Mouse (Mus musculus): ENCODE data around the gene Tmco3. TPM values are rescaled to one million over a fixed set of nuclear protein-coding genes. Genes with fewer than 3 reads are reported as not detected.

The Tmco3 gene
- polyA plus RNA-seq, 1 experiment, result 11.5 TPM

DNA sequence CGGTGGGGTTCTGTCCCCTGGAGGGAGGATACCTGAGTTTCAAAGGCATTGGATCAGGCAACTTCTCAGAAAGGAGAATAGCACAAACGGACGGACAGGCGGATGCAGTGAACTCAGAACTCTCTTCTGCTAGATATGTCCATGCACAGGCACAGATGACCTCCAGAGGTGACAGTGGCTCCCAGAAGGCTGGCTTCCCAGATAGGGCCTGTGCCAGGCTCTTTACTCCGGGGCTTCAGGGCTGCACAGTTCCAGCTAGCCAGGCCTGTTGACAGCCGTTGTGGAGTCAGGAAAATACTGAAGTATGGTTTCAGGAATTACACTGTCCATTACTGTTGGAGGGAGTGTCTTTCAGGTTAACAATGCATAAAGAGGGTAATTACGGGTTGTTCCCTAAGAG is 62.1 kb downstream of the Tmco3 start:
- no peak for TF ChIP-seq POLR2A (IDR thresholded peaks at IDR 0.05; ENCODE audit: control insufficient read depth, low read depth, low read length)

DNA sequence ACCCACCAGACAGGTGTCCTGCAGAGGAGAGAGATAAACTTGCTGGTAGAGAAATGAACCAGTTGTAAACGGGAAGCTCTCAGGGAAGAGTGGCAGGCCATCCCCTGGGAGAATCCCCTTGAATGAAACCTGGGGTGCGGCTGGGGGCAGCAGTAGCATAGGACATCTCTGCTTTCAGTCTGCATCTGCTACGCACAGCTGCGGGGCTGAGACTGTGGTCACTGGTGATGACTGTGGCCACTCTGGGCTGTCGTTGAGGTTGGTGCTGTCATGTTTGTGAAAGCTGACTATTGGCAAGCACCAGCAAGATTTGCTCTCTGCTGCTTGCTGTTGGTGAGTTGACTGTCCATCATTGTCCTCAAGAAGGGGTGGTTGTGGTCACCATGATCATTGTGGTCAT is 63.6 kb downstream of the Tmco3 start:
- Histone ChIP-seq H3K4me1 (ENCODE audit: control insufficient read depth, insufficient read depth, low read length) (no peaks in the 10 kb centered on the region), H3K4me3 (ENCODE audit: control insufficient read depth, low read depth, low read length) (no peak overlapping the region), H3K27ac (ENCODE audit: control insufficient read depth, insufficient read depth, low read depth, low read length) (no peak overlapping the region), H3K27me3 (ENCODE audit: control insufficient read depth, insufficient read depth, low read length) (no peaks in the 10 kb centered on the region), H3K36me3 (ENCODE audit: control insufficient read depth, insufficient read depth, low read length) (peaks cover 4% of the 10 kb centered on the region)
- no peak for TF ChIP-seq CTCF (IDR thresholded peaks at IDR 0.05; ENCODE audit: control insufficient read depth, insufficient read depth, insufficient replicate concordance, low read depth, low read length)
- no peak for TF ChIP-seq POLR2A (IDR thresholded peaks at IDR 0.05; ENCODE audit: control insufficient read depth, low read depth, low read length)

More for the DNA sequence above, 62.1 kb downstream of the Tmco3 start:
- no peaks in the 10 kb centered on the region for H3K4me1 ChIP-seq (ENCODE audit: control insufficient read depth, insufficient read depth, low read length)
- no peak overlapping the region for H3K27ac ChIP-seq (ENCODE audit: control insufficient read depth, insufficient read depth, low read depth, low read length)
- peaks cover 2% of the 10 kb centered on the region; the same call in 1 of the 2 replicates for H3K36me3 ChIP-seq (ENCODE audit: control insufficient read depth, insufficient read depth, low read length)
- no peaks in the 10 kb centered on the region for H3K27me3 ChIP-seq (ENCODE audit: control insufficient read depth, insufficient read depth, low read length)
- no peak overlapping the region for H3K4me3 ChIP-seq (ENCODE audit: control insufficient read depth, low read depth, low read length)

- TF ChIP-seq POLR2A (IDR thresholded peaks at IDR 0.05; ENCODE audit: control insufficient read depth, low read depth, low read length) (no peak), CTCF (IDR thresholded peaks at IDR 0.05; ENCODE audit: control insufficient read depth, insufficient read depth, insufficient replicate concordance, low read depth, low read length) (no peak)
- H3K36me3 ChIP-seq (ENCODE audit: control insufficient read depth, insufficient read depth, low read length), result peaks cover 4% of the 10 kb centered on the region
These were observed 64.6 kb downstream of the Tmco3 start for GRCm38 (mm10) chr8:13352601-13353000.

DNA sequence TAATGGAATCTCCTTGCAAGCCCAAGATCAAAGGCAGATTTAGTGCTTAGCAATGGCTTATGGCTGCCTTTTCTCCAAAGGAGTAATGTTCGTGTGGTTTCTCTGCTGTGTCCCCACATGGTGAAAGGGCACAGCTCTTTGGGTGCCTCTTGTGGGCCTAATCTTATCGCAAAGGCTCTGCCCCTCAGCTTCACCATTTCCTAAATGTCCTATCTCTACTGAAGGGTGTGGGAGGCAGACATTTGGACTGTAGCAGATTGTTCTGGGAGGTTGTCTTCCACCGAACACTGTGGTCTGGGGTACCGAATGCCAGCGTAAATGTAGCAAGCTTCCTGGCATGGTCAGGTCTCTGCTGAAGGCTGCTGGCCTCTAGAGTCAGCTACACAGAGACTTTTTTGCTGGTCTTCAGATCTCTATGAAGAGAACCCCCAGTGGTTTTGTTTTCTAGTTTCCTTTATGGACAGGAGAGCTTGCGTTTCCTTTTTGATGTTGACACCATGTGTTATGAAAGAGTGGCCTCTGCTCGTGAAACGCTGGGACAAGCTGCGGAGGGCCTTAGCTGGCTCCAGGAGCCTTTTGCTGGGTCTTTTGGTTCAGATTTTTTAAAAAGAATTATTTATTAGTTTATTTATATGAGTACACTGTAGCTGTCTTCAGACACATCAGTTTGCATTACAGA is 65.3 kb downstream of the Tmco3 start:
- H3K36me3 ChIP-seq (ENCODE audit: control insufficient read depth, insufficient read depth, low read length), result peaks cover 5% of the 10 kb centered on the region
- H3K27ac ChIP-seq (ENCODE audit: control insufficient read depth, insufficient read depth, low read depth, low read length), result no peak overlapping the region
- H3K27me3 ChIP-seq (ENCODE audit: control insufficient read depth, insufficient read depth, low read length), result no peaks in the 10 kb centered on the region
- no peak for TF ChIP-seq CTCF (IDR thresholded peaks at IDR 0.05; ENCODE audit: control insufficient read depth, insufficient read depth, insufficient replicate concordance, low read depth, low read length)
- TF ChIP-seq POLR2A (IDR thresholded peaks at IDR 0.05; ENCODE audit: control insufficient read depth, low read depth, low read length), result no peak
- no peaks in the 10 kb centered on the region for H3K4me1 ChIP-seq (ENCODE audit: control insufficient read depth, insufficient read depth, low read length)
- H3K4me3 ChIP-seq (ENCODE audit: control insufficient read depth, low read depth, low read length), result no peak overlapping the region

More at GRCm38 (mm10) chr8:13352601-13353000, 64.6 kb downstream of the Tmco3 start:
- H3K4me3 ChIP-seq (ENCODE audit: control insufficient read depth, low read depth, low read length), result no peak overlapping the region
- no peaks in the 10 kb centered on the region for H3K4me1 ChIP-seq (ENCODE audit: control insufficient read depth, insufficient read depth, low read length)
- no peaks in the 10 kb centered on the region for H3K27me3 ChIP-seq (ENCODE audit: control insufficient read depth, insufficient read depth, low read length)
- H3K27ac ChIP-seq (ENCODE audit: control insufficient read depth, insufficient read depth, low read depth, low read length), result no peak overlapping the region

- Histone ChIP-seq H3K4me3 (ENCODE audit: control insufficient read depth, low read depth, low read length) (no peak overlapping the region), H3K4me1 (ENCODE audit: control insufficient read depth, insufficient read depth, low read length) (no peaks in the 10 kb centered on the region), H3K36me3 (ENCODE audit: control insufficient read depth, insufficient read depth, low read length) (peaks cover 5% of the 10 kb centered on the region), H3K27me3 (ENCODE audit: control insufficient read depth, insufficient read depth, low read length) (no peaks in the 10 kb centered on the region), H3K27ac (ENCODE audit: control insufficient read depth, insufficient read depth, low read depth, low read length) (no peak overlapping the region)
- no peak for TF ChIP-seq POLR2A (IDR thresholded peaks at IDR 0.05; ENCODE audit: control insufficient read depth, low read depth, low read length)
- TF ChIP-seq CTCF (IDR thresholded peaks at IDR 0.05; ENCODE audit: control insufficient read depth, insufficient read depth, insufficient replicate concordance, low read depth, low read length), result no peak
These were observed 65.9 kb downstream of the Tmco3 start for GRCm38 (mm10) chr8:13353883-13354282.

- no peaks in the 10 kb centered on the region for H3K4me1 ChIP-seq (ENCODE audit: control insufficient read depth, insufficient read depth, low read length)
- TF ChIP-seq CTCF (IDR thresholded peaks at IDR 0.05; ENCODE audit: control insufficient read depth, insufficient read depth, insufficient replicate concordance, low read depth, low read length) (no peak), POLR2A (IDR thresholded peaks at IDR 0.05; ENCODE audit: control insufficient read depth, low read depth, low read length) (no peak)
- no peak overlapping the region for H3K27ac ChIP-seq (ENCODE audit: control insufficient read depth, insufficient read depth, low read depth, low read length)
- H3K36me3 ChIP-seq (ENCODE audit: control insufficient read depth, insufficient read depth, low read length), result peaks cover 6% of the 10 kb centered on the region
- H3K27me3 ChIP-seq (ENCODE audit: control insufficient read depth, insufficient read depth, low read length), result no peaks in the 10 kb centered on the region
- H3K4me3 ChIP-seq (ENCODE audit: control insufficient read depth, low read depth, low read length), result no peak overlapping the region
These were observed 68.2 kb downstream of the Tmco3 start for GRCm38 (mm10) chr8:13356221-13356620.

DNA sequence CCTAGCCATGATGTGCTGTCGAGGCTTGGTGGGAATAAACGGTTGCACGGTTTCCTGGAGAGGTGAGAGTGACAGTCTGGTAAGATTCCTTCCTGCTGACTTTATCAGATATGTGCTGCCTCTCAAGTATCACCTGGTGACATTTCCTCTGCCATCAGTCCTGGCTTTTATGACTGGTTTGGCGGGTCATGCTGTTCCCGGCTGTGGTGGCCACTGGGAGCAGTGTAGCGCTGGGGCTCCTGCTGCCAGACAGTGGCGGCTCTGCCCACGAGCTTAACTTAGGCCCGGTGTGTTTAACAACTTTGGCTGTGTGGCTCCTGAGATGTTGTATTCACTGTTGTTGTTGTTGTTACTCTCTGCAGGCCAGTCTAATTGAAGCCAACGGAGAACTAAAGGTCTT is 68.7 kb downstream of the Tmco3 start:
- Histone ChIP-seq H3K4me1 (ENCODE audit: control insufficient read depth, insufficient read depth, low read length) (no peaks in the 10 kb centered on the region), H3K36me3 (ENCODE audit: control insufficient read depth, insufficient read depth, low read length) (peaks cover 6% of the 10 kb centered on the region), H3K27ac (ENCODE audit: control insufficient read depth, insufficient read depth, low read depth, low read length) (no peak overlapping the region), H3K4me3 (ENCODE audit: control insufficient read depth, low read depth, low read length) (no peak overlapping the region), H3K27me3 (ENCODE audit: control insufficient read depth, insufficient read depth, low read length) (no peaks in the 10 kb centered on the region)
- TF ChIP-seq CTCF (IDR thresholded peaks at IDR 0.05; ENCODE audit: control insufficient read depth, insufficient read depth, insufficient replicate concordance, low read depth, low read length) (peak; percentile 7; the same call in 1 of the 2 replicates), POLR2A (IDR thresholded peaks at IDR 0.05; ENCODE audit: control insufficient read depth, low read depth, low read length) (no peak)

All from testis, adult 2 months (tissue).